Mouse (Mus musculus) lung, adult 2 months (tissue): ENCODE data around the gene Fn1.

Source experiments
- CTCF ChIP-seq: fragments of 200-500 bp; IDR thresholded peaks from 2 replicates; pipeline ENCODE4 v1.5.1; 2011; ENCODE audit warnings: mild to moderate bottlenecking, low read length, control low read depth; ENCODE audit not compliant: insufficient read depth
- POLR2A ChIP-seq: fragments of 200-500 bp; IDR thresholded peaks from 2 replicates; pipeline ENCODE4 v1.6.1; 2011; ENCODE audit warnings: low read depth, mild to moderate bottlenecking, control low read depth, low read length, borderline replicate concordance; ENCODE audit errors: extremely low read depth

DNA sequence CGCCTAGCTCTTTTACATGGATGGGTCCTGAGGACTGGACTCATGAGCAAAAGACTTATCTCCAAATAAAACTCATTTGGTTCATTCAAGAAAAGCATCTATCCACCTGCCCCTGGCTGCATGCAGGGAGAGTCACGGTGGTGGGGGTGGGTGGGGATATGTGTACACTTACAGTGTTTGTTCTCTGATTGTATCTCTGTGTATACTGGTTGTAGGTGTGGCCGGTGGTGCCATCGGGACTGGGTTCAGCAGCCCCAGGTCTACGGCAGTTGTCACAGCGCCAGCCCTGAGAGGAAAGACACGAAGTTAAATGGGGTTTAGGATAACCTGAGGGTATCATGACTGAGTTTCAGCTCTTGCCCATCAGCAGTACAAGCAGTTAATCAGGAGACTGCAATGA lies 66.3 kb downstream of the Fn1 start:
- TF ChIP-seq CTCF (no peak), POLR2A (no peak)
